Mouse (Mus musculus): ENCODE measurements around the gene Oaz1. TPM values are rescaled to one million over a fixed set of nuclear protein-coding genes. Genes with fewer than 3 reads are reported as not detected.
"Not testable (repeated sequence)": the region's sequence is repeated elsewhere in the genome, so short reads cannot be mapped to it uniquely, and the experiment has no call there.

Gene Oaz1
- total RNA-seq, 1 experiment from 2014 or later = 288 TPM

DNA sequence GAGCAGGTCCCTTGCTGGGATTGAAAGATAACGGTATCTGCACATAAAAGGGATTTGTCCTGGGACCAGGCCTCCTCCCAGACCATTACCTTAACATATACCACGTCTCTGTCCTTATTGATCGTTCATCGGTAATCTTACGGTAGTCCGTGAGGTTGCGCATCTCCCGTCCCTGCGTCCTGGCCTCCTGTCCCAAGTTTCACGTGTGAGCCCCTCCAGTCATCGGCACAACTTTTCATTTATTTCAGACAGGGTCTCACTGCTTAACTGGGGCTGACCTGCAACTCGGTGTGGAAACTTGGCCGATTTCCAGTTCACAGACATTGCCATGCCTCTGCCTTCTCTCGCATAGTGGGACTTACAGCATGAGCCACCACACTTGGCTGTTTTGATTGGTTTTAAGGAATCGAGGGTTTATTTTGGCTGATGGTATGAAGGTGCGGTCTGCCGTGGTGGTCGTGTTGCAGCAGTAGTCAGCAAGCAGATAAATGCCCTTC is 27.3 kb upstream of the Oaz1 start:
- no peak for ATAC-seq (replicated peaks; ENCODE audit: low read depth, poor library complexity, severe bottlenecking)

DNA sequence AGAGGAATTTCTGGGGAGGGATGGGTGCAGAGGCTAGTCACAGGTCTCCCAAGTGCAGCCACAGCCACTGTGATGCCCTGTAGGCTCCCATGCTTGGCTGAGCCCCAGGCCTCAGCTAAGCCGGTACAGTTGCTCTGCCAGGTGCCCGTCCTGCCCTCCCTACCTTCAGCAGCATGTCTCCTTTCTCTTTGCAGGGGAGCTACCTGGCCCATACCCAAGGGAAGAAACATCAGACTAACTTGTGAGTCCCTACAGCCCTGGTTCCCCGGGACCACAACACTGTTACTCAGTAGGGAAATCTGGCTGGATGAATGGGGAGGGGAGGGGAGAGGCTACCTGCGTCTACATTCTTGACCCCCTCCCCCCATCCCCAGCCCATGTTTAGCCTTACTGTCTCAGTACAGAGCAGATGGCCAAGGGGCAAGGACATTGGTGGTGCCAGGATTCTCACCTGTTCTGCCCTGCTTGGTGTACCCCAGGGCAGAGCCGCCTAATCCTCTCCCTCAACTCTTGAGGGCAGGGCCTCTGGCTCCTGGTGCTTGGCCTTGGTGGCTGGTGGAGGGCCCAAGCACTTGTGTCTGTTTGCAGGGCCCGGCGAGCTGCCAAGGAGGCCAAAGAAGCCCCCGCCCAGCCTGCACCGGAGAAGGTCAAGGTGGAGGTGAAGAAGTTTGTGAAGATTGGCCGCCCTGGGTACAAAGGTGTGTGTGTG is 24.1 kb upstream of the Oaz1 start:
- ATAC-seq (replicated peaks; ENCODE audit: low read depth, poor library complexity, severe bottlenecking) = no peak

DNA sequence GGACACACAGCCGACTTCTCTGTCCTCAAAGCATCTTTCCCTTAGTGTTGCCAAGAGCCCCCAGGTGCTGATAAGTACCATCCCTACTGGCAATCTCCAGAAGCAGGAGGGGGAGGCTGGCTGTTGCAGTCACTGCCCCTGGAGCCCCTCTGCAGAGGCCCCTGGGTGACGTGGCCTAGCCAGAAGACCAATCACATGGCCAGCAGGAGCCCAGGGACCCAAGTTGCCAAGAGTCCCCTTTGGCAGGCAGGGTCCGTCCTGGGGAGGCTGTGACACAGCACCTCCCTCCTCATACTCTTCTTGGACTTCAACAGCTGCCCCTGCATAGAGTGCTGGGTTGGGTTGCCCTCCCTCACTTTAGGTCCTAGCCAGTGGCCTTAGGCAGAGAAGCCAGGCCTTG is 23.5 kb upstream of the Oaz1 start:
- ATAC-seq (replicated peaks; ENCODE audit: low read depth, poor library complexity, severe bottlenecking) = no peak

DNA sequence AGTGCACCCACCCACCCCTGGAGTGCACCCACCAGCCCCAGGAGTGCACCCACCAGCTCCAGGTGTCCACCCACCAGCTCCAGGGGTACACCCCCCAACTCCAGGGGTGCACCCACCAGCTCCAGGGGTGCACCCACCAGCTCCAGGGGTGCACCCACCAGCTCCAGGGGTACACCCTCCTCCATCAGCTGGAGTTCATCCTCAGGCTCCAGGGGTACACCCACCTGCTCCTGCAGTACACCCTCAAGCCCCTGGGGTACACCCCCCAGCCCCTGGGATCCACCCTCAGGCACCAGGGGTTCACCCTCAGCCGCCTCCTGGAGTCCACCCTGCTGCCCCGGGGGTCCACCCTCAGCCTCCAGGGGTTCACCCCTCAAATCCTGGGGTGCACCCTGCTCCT is 22.1 kb upstream of the Oaz1 start:
- ATAC-seq (replicated peaks; ENCODE audit: low read depth, poor library complexity, severe bottlenecking) = no peak

DNA sequence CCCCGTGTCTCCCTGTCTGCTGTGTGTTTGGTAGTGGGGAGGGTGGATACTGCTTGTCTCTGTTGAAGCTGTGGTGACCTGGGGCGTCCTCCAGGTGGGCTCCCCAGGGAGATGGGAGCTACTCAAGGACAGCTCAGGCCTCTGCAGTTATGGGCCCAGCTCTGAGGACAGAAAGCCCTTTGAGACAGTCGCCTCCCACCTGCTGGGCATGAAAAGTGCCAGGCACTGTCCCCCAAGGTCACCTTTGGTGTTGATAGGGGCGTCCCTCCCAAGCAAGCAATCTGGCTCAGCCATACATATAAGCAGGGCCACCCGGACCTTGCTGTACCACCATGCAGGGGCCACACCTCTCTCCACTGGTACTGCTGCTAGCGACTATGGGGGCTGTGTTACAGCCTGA is 21.5 kb upstream of the Oaz1 start, which contains the start of gene Amh:
Gene Amh, plus strand, starts transcription at position 328 of the 400 bp plus-strand sequence.
- no peak for ATAC-seq (replicated peaks; ENCODE audit: low read depth, poor library complexity, severe bottlenecking)

DNA sequence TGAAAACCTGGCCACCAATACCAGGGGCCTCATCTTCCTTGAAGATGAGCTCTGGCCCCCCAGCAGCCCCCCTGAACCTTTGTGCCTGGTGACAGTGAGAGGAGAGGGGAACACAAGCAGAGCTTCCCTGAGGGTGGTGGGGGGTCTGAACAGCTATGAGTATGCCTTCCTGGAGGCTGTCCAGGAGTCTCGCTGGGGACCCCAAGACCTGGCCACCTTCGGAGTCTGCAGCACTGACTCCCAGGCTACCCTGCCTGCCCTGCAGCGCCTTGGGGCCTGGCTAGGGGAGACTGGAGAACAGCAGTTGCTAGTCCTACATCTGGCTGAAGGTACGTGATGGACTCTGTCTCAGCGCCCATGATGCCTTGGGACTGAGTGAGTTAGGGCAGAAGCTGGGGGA is 21.1 kb upstream of the Oaz1 start:
- ATAC-seq (replicated peaks; ENCODE audit: low read depth, poor library complexity, severe bottlenecking) = no peak

DNA sequence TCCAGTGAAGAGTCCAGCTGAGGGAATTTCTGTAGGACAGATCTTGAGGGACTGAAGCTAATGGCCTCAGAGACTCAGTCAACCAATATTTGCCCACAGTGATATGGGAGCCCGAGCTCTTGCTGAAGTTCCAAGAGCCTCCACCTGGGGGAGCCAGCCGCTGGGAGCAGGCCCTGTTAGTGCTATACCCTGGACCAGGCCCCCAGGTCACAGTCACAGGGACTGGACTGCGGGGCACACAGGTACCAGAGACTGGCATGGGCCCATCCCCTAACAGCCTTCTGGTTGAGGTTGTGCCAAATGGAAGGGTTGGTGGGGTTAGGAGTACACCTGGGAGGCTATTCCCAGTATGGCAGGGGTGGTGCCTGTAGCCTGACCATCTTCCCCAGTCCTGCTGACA is 20.5 kb upstream of the Oaz1 start:
- peak; percentile 70 for ATAC-seq (replicated peaks; ENCODE audit: low read depth, poor library complexity, severe bottlenecking)

DNA sequence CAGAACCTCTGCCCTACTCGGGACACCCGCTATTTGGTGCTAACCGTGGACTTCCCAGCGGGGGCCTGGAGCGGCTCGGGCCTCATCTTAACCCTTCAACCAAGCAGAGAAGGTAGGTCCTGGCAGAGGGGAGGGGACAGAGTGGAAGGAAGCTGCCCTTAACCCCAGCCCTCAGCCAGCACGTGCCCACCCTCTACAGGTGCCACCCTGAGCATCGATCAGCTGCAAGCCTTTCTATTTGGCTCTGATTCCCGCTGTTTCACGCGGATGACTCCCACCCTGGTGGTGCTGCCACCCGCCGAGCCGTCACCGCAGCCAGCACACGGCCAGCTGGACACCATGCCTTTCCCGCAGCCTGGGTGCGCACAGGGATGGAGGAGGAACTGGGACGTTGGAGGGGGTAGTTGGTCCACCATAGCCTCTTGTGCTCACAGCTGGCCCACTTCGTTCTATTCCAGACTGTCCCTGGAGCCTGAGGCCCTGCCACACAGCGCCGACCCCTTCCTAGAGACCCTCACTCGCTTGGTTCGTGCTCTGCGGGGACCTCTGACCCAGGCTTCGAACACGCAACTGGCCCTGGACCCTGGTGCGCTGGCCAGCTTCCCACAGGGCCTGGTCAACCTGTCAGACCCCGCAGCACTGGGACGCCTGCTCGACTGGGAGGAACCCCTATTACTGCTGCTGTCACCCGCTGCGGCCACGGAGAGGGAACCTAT is 20.0 kb upstream of the Oaz1 start:
- no peak for ATAC-seq (replicated peaks; ENCODE audit: low read depth, poor library complexity, severe bottlenecking)

DNA sequence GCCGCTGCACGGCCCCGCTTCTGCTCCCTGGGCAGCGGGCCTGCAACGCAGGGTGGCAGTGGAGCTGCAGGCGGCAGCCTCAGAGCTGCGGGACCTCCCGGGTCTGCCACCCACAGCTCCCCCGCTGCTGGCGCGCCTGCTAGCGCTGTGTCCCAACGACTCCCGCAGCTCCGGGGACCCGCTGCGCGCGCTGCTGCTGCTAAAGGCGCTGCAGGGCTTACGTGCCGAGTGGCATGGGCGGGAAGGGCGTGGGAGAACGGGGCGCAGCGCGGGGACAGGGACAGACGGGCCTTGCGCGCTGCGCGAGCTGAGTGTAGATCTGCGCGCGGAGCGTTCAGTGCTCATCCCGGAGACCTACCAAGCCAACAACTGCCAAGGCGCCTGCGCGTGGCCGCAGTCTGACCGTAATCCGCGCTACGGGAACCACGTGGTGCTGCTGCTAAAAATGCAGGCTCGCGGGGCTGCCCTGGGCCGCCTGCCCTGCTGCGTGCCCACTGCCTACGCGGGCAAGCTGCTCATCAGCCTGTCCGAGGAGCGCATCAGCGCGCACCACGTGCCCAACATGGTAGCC is 19.3 kb upstream of the Oaz1 start:
- peak; percentile 51 for ATAC-seq (replicated peaks; ENCODE audit: low read depth, poor library complexity, severe bottlenecking)

DNA sequence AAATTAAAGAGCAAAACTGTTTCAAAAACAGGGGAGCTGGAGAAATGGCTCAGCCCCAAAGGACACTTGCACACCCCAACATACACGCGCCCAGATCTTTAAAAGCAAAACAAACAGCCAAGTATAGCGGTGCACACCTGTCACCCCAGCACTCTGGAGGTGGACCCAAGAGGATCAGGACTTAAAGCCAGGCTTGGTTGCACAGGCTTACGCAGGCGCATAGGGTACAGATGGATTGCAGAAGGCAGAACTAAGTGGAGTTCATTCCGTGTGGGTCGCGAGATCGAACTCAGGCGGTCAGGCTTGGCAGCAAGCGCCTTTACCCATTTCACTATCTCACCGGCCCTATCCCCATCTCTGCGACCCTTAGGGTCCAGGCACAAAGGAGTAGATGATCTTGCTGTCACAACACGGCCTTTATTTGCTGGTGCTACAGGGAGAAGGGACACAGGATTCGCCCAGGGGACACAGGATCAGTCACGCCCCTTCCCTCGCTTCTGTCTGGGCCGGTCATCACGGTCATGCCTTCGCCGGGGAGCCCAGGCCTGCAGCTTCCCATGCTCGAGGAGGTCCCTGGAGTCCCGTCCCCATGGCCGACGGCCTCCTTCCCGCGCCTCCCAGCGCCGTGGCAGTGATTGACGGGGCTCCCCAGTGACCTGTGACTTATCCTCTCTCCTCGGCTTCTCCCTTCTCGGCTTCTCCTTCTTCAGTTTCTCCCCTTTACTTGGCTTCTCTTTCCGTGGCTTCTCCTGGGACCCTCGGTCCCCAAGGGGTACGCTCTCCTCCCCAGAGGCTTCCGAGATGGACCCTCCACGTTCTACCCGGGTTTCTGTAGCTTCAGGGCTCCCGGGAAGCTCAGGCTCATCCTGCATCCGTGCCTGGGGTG is 18.1 kb upstream of the Oaz1 start:
- no peak for ATAC-seq (replicated peaks; ENCODE audit: low read depth, poor library complexity, severe bottlenecking)

DNA sequence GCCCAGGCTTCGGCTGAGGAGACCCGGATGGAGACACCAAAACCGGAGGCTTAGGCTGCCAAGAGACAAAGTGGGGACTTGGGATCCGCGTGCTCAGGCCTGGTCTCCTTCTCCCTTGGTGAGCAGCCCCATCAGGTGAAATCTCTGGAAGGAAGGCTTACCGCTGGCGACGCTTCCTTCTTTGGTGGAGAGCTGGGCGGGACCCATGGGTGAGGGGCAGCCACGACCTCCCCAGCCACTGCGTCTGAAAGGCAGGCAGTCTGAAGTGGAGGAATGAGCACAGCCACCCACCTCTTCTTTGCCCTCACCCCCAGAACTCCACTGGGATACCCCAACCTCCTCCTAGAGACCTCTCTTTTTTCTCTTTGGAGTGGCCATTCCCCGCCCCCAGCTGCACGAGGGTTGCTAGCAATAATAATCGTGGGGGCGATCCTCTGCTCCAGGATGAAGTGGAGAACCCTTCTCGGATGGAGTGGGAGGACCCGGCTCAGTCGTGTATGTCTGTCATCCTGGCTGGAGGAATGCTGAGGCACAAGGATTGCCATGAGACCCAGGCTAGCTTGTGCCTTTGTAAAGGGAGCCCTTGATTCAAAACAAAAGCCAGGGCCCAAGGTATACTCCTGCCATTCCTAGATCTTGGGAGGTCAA is 17.3 kb upstream of the Oaz1 start:
- no peak for ATAC-seq (replicated peaks; ENCODE audit: low read depth, poor library complexity, severe bottlenecking)

DNA sequence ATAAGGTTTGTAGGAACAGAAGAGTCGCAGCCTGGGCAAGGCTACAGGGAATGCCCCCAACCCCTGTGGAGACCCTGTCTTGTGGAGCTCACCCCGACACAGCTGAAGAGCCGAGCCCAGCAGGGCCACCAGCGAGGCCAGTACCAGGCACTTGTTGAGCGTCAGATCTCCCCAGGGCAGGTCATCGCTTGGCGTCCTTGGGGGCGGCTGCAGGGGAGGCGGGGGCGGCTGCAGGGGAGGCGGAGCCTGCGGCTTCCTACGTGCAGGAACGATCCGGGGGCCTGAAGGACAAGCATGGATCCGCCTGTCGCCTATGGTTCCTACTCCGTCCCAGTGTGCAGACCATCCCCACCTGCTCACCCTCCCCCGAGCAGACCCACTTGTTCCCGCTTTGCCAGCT is 16.4 kb upstream of the Oaz1 start:
- ATAC-seq (replicated peaks; ENCODE audit: low read depth, poor library complexity, severe bottlenecking) = no peak

DNA sequence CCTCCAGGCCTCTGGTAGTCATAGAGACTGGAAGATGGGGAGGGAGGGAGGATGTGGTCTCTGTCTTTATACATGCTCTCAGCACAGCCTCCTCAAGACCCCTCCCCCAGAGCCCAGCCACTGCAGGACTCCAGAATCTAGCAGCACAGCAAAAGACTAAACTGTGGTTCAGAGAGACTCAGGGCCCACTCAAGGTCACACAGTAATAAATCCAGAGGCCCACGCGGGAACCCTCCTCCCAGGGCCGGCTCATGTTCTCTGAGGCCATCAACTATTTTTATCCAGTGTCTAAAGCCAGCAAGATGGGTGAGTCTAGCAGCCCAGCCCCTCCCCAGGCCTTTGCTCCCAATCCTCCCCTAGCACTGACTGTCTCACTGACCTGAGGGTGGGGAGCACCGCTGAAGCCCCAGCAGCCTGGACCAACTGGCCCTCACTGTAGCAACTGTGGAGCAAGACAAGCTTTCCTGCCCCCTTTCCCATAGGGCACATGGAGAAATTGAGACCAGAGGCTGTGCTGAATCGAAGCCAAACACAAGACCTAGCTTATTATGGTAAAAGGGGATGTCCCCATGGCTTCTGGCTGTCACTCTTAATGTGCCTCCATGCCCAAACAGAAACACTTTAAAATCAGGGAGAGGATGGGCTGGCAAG is 13.9 kb upstream of the Oaz1 start:
- no peak for ATAC-seq (replicated peaks; ENCODE audit: low read depth, poor library complexity, severe bottlenecking)

DNA sequence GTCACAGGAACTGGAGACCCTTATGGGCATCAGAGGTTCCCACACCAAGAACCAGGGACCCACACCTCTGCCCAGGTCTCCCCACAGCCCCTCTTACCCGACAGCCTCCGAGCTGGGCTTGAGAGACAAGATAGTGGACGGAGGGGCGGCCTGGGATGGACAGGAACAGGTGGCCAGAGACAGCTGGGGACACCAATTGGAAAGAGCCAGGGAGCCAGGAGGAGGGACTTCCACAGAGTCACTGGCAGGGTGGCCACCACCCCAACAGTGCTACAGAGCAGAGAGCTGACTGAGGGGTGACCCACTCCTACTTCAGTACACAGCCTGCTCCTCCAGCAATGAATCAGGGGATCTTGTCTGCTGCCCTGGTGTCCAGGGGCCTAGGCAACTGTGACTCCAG is 13.1 kb upstream of the Oaz1 start, which contains the start of gene Jsrp1:
Gene Jsrp1, minus strand, starts transcription at position 133 of the 400 bp plus-strand sequence.
- no peak for ATAC-seq (replicated peaks; ENCODE audit: low read depth, poor library complexity, severe bottlenecking)

DNA sequence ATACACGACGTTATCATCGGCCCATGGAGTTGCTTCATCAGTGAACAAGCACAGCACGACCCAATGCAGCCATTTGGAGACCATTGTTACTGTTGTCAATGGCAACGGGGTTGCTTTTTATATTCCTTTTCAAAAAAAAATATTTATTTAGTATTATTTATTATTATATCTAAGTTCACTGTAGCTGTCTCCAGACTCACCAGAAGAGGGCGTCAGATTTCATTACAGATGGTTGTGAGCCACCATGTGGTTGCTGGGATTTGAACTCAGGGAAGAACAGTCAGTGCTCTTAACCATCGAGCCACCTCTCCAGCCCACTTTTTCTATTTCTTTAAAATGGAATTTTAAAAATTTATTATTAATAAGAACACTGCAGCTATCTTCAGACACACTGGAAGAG is 11.7 kb upstream of the Oaz1 start:
- ATAC-seq (replicated peaks; ENCODE audit: low read depth, poor library complexity, severe bottlenecking) = no peak

DNA sequence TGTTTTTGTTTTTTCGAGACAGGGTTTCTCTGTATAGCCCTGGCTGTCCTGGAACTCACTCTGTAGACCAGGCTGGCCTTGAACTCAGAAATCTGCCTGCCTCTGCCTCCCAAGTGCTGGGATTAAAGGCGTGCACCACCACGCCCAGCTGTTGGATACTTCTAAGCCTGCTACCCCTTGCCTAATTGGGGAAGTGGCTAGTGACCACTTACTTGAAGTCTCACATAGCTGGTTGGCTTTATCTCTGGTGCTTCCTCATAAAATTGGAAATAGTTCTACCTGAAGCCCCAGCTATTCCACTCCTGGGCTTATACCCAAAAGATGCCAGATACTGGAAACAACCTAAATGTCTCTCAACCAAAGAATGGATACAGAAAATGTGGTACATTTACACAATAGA is 10.2 kb upstream of the Oaz1 start:
- ATAC-seq (replicated peaks; ENCODE audit: low read depth, poor library complexity, severe bottlenecking) = peak; percentile 68

DNA sequence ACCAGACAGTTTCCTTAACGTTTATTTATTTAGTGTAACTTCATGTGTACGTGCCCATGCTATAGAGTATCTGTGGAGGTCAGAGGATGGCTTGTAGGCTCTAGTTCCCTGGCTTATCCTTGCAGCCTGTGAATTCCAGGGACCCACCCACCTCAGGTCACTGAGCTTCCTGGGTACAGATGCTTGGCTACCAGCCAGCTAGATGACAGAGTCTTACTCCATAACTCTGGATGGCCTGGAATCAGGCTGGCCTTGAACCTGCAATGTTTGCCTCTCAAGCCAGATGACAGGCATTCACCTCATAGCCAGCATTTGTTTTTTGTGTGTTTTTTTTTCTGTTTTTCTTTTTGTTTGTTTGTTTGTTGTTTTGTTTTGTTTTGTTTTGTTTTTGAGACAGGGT is 9.3 kb upstream of the Oaz1 start:
- no peak for ATAC-seq (replicated peaks; ENCODE audit: low read depth, poor library complexity, severe bottlenecking)

DNA sequence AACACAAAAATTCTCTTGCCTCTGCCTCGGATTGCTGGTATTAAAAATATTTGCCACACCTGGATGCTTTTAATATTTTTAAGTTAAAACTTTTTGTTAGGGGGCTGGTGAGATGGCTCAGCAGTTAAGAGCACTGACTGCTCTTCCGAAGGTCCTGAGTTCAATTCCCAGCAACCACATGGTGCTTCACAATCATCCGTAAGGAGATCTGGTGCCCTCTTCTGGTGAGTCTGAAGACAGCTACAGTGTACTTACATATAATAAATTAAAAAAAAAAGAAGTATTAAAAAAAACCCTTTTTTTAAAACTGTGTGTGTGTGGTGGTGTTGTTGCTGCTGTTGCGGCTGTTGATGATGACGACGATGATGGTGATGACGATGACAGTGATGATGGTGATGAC is 8.5 kb upstream of the Oaz1 start:
- ATAC-seq (replicated peaks; ENCODE audit: low read depth, poor library complexity, severe bottlenecking) = not testable (repeated sequence)

DNA sequence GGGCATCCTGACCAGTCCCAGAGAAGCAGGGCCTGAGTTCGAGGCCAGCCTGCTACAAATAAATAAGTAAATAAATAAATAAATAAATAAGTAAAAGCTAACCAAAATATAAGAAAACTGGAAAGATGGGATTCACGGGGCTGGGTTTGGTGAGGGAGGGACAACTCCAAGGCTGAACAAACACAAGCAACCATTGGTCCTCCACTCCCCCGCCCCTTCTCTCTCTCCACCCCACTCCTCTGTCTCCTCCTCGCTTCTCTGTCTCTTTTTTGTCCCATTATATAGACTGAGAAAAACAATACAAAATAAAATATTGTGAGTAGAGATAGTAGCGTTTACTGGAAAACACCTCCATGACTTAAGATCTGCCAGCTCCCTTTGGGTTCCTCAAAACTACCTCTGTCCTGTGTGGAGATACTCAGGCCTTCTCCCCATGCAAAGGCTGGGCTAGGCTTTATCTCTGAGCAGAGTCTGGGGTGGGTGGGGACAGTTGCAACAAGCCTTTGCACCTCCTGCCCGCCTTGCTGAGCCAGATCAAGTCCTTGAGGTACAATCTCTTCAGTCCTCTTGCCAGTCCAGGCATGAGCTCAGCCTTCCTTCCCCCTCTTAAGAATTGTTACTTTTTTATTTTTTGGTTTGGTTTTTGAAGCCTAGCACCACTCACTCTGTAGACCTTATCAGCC is 7.7 kb upstream of the Oaz1 start:
- peak; percentile 69; the same call in 1 of the 2 replicates for ATAC-seq (replicated peaks; ENCODE audit: low read depth, poor library complexity, severe bottlenecking)

All from common myeloid progenitor, adult 5-6 weeks (primary cell).